ENCODE assay signal across 11 mouse cellular contexts in the genomic region with DNA sequence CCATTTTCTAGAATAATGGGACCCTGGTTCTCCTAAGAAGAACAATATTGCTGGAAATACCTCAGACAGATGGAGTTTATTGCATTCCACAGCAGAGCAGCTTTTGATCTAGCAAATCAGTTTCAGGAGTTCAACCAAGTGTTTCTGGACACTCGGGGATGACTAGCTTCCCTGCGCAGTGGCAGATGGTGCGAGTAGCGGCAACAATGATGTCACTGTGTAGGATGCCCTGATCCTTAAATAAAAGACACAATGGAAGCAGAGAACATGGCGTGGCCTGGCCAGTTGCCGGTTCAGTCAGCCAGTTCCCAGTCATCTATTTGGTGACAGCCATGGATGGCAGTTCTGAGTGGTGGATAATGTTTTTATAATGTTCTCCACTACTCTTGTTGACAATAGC.
DNase-seq lines count a peak whose midpoint lies in the region; ATAC-seq lines count a peak whose summit lies in the region.
"Had no signal": no experiment of that assay in that cellular context is flagged by ENCODE, and none has a peak within 500 bp of the region (broad histone marks: within the 10 kb centered on the region; RNA-seq: fewer than 3 reads in every experiment).

No protein-coding gene starts in this region.

- 80% methylated on average over 6 of the region's 6 CpGs for WGBS in forebrain, embryonic 10.5 days
- WGBS in forebrain, embryonic 13.5 days = 75% methylated on average over 6 of the region's 6 CpGs

- ATAC-seq in forebrain, embryonic 13.5 days = no peak

- no peaks in the 10 kb centered on the region for H3K27me3 ChIP-seq in forebrain, embryonic 10.5 days (ENCODE audit: poor library complexity, severe bottlenecking)
- no peaks in the 10 kb centered on the region for H3K27me3 ChIP-seq in forebrain, embryonic 13.5 days

- no peak overlapping the region for H3K4me2 ChIP-seq in forebrain, embryonic 13.5 days
- H3K4me2 ChIP-seq: liver, embryonic 11.5 days had no signal

- H3K9ac ChIP-seq in forebrain, embryonic 13.5 days = no peak overlapping the region

- DNase-seq in forebrain, embryonic 10.5 days (ENCODE audit: extremely low spot score, low spot score) = no peak
- peak; percentile 34 for DNase-seq in layer of hippocampus, adult 9-11 months
- DNase-seq in layer of hippocampus, adult 11-12 months (ENCODE audit: low spot score) = no peak
- peak; percentile 58 to 69 for DNase-seq in cerebellum, postnatal 36 days
- DNase-seq in lung, postnatal 10 days = peak; percentile 36
- no peak for DNase-seq in adrenal gland, postnatal 4 days (ENCODE audit: low spot score in 2 of 2)
- no peak for DNase-seq in adrenal gland, adult 18-20 months (ENCODE audit: low spot score in 2 of 2)
- DNase-seq: heart, postnatal 10 days; thymus, postnatal 14 days had no signal

- H3K36me3 ChIP-seq in forebrain, embryonic 10.5 days (replicated peaks) = no peaks in the 10 kb centered on the region
- H3K36me3 ChIP-seq in forebrain, embryonic 13.5 days (ENCODE audit: poor library complexity, severe bottlenecking) = no peaks in the 10 kb centered on the region

- no peak overlapping the region for H3K4me3 ChIP-seq in forebrain, embryonic 10.5 days
- no peak overlapping the region for H3K4me3 ChIP-seq in forebrain, embryonic 13.5 days

- H3K4me1 ChIP-seq in forebrain, embryonic 10.5 days = peaks cover 35% of the 10 kb centered on the region
- 0 out of 2 replicates have a peak, but pooled peaks cover 6% of the 10 kb centered on the region for H3K4me1 ChIP-seq in forebrain, embryonic 13.5 days

- no peaks in the 10 kb centered on the region for H3K9me3 ChIP-seq in forebrain, embryonic 10.5 days
- no peaks in the 10 kb centered on the region for H3K9me3 ChIP-seq in forebrain, embryonic 13.5 days (replicated peaks)

- H3K27ac ChIP-seq in forebrain, embryonic 10.5 days = peak overlapping the region; percentile 48
- H3K27ac ChIP-seq in forebrain, embryonic 13.5 days = no peak overlapping the region

Comparison
In these comparisons a context has a peak if more than half of its experiments do, and no peak if none do; other contexts are left out.
1. DNase-seq: peak in layer of hippocampus, adult 9-11 months (single experiment), cerebellum, postnatal 36 days (2 of 2) and lung, postnatal 10 days (single experiment); none in forebrain, embryonic 10.5 days (single experiment), layer of hippocampus, adult 11-12 months (single experiment), adrenal gland, postnatal 4 days (0 of 2) and adrenal gland, adult 18-20 months (0 of 2).